Mouse (Mus musculus) midbrain, embryonic 15.5 days (tissue): Measurements from ENCODE around the gene Gm32802. TPM values are rescaled to one million over a fixed set of nuclear protein-coding genes. Genes with fewer than 3 reads are reported as not detected.
"Not testable (repeated sequence)": the region's sequence is repeated elsewhere in the genome, so short reads cannot be mapped to it uniquely, and the experiment has no call there.

Source experiments
- ATAC-seq: fragments of 200-750 bp; cut with Nextera tagmentation; replicated peaks from 2 replicates; pipeline ENCODE4 v1.8.0; 2017; ENCODE audit warnings: moderate TSS enrichment
- H3K27ac ChIP-seq: fragments of 300-500 bp; sonication (generic); 2 replicates; pipeline ENCODE4 v1.5.1; 2015; ENCODE audit warnings: mild to moderate bottlenecking, inconsistent platforms
- H3K27me3 ChIP-seq: fragments of 300-500 bp; sonication (generic); replicated peaks from 2 replicates; pipeline ENCODE4 v1.6.1; 2015; ENCODE audit warnings: inconsistent platforms
- H3K36me3 ChIP-seq: fragments of 300-500 bp; sonication (generic); replicated peaks from 2 replicates; pipeline ENCODE4 v1.6.1; 2015; ENCODE audit warnings: inconsistent platforms
- H3K4me1 ChIP-seq: fragments of 300-500 bp; sonication (generic); 2 replicates; pipeline ENCODE4 v1.6.1; 2015; ENCODE audit warnings: inconsistent platforms
- H3K4me2 ChIP-seq: fragments of 300-500 bp; sonication (generic); 2 replicates; pipeline ENCODE4 v1.6.1; 2015; ENCODE audit warnings: inconsistent platforms, mild to moderate bottlenecking, moderate library complexity
- H3K4me3 ChIP-seq: fragments of 300-500 bp; sonication (generic); 2 replicates; pipeline ENCODE4 v1.5.1; 2015; ENCODE audit warnings: mild to moderate bottlenecking, inconsistent platforms
- H3K9ac ChIP-seq: fragments of 300-500 bp; sonication (generic); 2 replicates; pipeline ENCODE4 v1.6.1; 2015; ENCODE audit warnings: mild to moderate bottlenecking, inconsistent platforms
- H3K9me3 ChIP-seq: fragments of 300-500 bp; sonication (generic); 2 replicates; pipeline ENCODE4 v1.6.1; 2016; ENCODE audit warnings: inconsistent platforms
- WGBS: fragments of 180-500 bp; shearing (Covaris S2); methylation state at CpG from one replicate; pipeline ENCODE4 v1.1.7; 2015; ENCODE audit warnings: mixed read lengths; 5-methylcytosine and 5-hydroxymethylcytosine counted together
- polyA plus RNA-seq: library from polyadenylated mRNA; unstranded; fragments of >200 nt; fragmentation: Nextera tagmentation; extraction: Ambion mirVana; gene quantifications from 2 replicates; pipeline ENCODE4 v1.2.1, GENCODE M21; 2015

Gm32802 gene
- 0.14 and 0.21 TPM in 2 replicates for polyA plus RNA-seq

DNA sequence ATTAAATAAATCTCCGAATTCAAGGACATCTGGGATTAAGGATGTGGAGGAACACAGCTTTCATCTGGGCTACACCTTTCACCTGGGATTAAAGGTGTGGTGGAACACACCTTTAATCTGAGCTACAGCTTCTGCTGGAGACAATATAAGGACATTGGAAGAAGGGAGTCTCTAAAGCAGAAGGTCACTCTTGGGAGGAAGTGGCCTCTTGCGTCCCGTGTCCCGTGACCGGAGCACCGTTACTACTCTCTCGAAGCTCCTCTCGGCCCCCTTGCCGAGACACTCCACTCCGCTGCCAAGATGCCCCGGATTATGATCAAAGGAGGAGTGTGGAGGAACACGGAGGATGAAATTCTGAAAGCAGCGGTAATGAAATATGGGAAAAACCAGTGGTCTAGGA, at the start of gene Gm32802:
TSS of gene Gm32802 (plus strand) at position 301 of the 400 bp plus-strand sequence.
- H3K9ac ChIP-seq, H3K27ac ChIP-seq, H3K4me3 ChIP-seq, H3K36me3 ChIP-seq, H3K4me2 ChIP-seq, H3K27me3 ChIP-seq, H3K9me3 ChIP-seq, ATAC-seq, H3K4me1 ChIP-seq: not testable (repeated sequence)
- no CpG with 5 or more reads among the region's 13 CpGs for WGBS

DNA sequence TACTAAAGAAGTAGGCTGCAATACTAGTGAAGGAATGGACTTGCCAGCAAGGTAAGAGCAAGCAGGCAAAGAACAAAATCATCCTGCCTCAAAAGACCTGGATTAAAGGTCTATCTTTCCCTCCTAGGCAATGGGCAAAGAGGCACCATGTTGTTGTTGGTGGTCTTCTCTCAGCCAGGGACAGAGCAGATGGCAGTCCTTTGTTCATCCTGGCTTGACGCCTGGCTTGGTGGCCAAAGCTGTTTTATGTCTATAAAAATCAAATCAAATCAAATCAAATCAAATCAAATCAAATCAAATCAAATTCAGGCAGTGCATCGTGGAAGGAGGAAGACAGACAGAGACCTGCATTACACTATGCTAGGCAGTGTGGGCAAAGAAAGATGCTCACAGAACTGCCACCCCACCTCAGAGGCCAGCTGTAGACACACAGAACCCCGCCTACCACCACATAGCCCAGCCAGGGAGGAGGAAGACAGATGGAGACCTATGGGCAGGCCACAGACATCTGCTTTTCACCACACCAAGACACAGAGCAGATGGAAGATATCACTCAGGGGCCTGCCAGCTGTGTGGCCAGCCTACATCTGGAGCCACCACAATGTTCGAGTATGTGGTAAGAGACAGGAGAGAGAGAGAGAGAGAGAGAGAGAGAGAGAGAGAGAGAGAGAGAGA, 42.6 kb upstream of the Gm32802 start:
- not testable (repeated sequence) for H3K27me3 ChIP-seq, H3K36me3 ChIP-seq, H3K27ac ChIP-seq, H3K4me3 ChIP-seq, H3K9ac ChIP-seq, H3K9me3 ChIP-seq, H3K4me1 ChIP-seq, H3K4me2 ChIP-seq, ATAC-seq
- 85% methylated on average over 3 of the region's 4 CpGs for WGBS

DNA sequence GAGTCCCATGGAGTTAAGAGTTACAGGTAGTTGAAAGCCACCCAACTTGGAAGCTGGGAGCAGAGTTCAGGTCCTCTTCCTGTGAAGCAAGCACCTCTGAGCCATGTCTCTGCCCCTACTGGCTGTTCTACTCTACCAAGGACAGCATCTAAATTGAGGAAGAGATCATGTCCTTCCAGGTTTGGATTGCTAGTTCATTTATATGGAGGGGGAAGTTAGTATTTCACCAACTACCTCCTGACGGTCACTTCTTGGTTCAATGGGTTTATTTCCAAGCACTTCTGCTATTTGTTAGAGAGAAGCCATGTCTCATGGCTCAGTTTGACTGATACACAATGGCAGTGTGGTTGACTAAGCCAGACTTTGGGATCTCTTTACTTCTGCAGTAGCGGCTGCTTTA, 30.9 kb upstream of the Gm32802 start:
- not testable (repeated sequence) for H3K9ac ChIP-seq, H3K27ac ChIP-seq, H3K9me3 ChIP-seq, ATAC-seq, H3K27me3 ChIP-seq, H3K4me1 ChIP-seq, H3K4me2 ChIP-seq, H3K36me3 ChIP-seq, H3K4me3 ChIP-seq
- WGBS = 80% methylated on average over 1 of the region's 2 CpGs

DNA sequence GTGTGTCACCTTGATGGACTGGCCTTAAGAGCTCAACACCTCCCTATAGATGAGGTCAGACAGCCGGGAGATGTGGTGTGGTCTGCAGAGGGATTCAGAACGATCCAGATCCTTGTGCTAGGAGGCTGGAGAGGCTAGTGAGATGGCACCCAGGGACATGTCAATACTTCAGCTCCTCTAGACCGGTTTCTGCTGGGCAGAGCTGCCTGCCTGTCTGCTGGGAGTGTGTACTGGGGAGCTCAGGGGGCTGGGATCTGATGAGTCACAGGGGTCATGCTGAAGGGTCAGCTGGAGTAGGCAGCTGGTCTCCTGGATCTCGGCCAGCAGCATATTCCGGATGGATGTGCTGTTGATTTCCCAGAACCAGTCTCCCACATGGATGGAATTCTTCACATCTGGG, 25.9 kb upstream of the Gm32802 start:
- H3K27me3 ChIP-seq, H3K4me2 ChIP-seq, H3K9ac ChIP-seq, H3K27ac ChIP-seq, H3K4me3 ChIP-seq, H3K36me3 ChIP-seq, H3K4me1 ChIP-seq, ATAC-seq, H3K9me3 ChIP-seq: not testable (repeated sequence)
- WGBS = 67% methylated on average over 1 of the region's 5 CpGs

DNA sequence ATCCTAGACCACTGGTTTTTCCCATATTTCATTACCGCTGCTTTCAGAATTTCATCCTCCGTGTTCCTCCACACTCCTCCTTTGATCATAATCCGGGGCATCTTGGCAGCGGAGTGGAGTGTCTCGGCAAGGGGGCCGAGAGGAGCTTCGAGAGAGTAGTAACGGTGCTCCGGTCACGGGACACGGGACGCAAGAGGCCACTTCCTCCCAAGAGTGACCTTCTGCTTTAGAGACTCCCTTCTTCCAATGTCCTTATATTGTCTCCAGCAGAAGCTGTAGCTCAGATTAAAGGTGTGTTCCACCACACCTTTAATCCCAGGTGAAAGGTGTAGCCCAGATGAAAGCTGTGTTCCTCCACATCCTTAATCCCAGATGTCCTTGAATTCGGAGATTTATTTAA, 17.8 kb upstream of the Gm32802 start, which contains the start of gene Gm32717:
TSS of gene Gm32717 (minus strand) at position 101 of the 400 bp plus-strand sequence.
- H3K9ac ChIP-seq, H3K27ac ChIP-seq, H3K4me3 ChIP-seq, H3K27me3 ChIP-seq, H3K9me3 ChIP-seq, H3K4me2 ChIP-seq, H3K36me3 ChIP-seq, ATAC-seq, H3K4me1 ChIP-seq: not testable (repeated sequence)
- WGBS = no CpG with 5 or more reads among the region's 13 CpGs

DNA sequence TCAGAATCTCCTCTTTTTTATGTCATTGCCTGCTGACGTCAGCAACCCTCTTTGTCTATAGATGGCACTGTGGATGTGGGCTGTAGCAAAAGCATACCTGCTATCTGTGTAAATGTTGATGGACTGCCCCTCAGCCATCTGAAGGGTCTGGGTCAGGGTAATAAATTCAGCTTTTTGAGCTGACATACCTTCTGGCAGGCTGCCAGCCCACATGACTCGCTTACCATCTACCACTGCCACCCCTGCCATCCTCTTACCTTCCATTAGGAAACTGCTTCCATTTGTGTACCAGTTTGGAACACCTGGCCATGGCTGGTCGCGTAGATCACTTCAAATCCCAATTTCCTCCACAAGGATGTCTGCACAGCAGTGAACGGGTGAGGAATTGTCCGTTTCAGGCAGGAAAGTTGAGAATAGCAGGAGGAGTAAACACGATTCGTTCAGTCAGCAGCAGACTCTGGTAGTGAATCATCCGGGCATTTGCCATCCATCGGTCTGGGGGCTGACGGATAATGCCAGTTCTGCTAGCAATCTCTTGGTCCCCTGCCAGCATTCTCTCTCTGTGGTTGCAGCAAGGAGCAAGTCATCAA, 9.4 kb upstream of the Gm32802 start:
- WGBS = 73% methylated on average over 11 of the region's 11 CpGs
- H3K9ac ChIP-seq, H3K9me3 ChIP-seq, H3K4me1 ChIP-seq, H3K4me2 ChIP-seq, H3K4me3 ChIP-seq, ATAC-seq, H3K27ac ChIP-seq, H3K27me3 ChIP-seq, H3K36me3 ChIP-seq: not testable (repeated sequence)

DNA sequence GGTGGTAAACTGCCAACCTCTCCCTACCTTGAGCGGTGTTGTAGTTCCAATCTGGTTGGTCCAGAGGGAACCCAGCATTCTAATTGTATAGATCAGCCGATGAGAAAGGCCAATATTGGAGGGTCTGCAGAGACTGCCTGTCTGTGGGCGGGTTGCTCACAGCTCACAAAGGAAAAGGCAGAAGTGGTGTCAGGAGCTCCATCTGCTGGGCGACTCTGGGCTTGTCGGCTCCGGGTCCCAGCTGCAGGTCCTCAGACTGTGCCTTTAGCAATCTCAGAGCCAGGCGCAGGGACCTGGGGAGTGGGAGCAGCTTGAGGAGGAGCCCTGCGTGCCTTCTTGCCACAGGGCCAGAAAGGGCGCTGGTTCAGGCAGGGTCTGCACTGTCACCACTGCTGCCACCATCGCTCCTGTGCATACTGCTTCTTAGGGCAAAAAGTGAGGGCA, 7.6 kb upstream of the Gm32802 start:
- H3K4me1 ChIP-seq = peaks cover 5% of the 10 kb centered on the region; the same call in 1 of the 2 replicates
- ATAC-seq = peak; percentile 76
- H3K36me3 ChIP-seq = no peaks in the 10 kb centered on the region
- 0 out of 2 replicates have a peak overlapping the region, but pooled peaks have one; percentile 17 for H3K4me2 ChIP-seq
- H3K9ac ChIP-seq = no peak overlapping the region
- no peaks in the 10 kb centered on the region for H3K27me3 ChIP-seq
- no peaks in the 10 kb centered on the region for H3K9me3 ChIP-seq
- no peak overlapping the region for H3K27ac ChIP-seq
- no peak overlapping the region for H3K4me3 ChIP-seq
- 35% methylated on average over 10 of the region's 10 CpGs for WGBS

DNA sequence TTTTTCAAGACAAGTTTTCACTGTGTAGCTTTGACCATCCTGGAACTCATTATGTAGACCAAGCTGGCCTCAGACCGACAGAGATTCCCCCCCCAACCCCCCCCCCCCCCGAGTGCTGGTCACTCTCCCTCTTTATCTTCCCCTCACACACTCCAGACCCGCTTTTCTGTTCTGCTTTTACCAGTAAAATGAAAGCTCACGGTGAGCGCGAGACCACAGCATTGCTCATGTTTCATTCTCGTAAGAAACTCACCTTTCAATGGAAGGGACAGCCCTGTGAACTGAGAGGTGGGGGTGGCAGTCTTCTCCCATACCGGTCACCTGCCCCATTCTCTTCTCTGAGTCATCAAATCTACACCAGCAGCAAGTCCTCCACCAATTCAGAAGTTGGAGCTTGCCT, 10.3 kb downstream of the Gm32802 start:
- H3K27ac ChIP-seq, H3K9ac ChIP-seq, ATAC-seq, H3K4me2 ChIP-seq, H3K27me3 ChIP-seq, H3K4me3 ChIP-seq, H3K36me3 ChIP-seq, H3K4me1 ChIP-seq, H3K9me3 ChIP-seq: not testable (repeated sequence)
- WGBS = 88% methylated on average over 2 of the region's 8 CpGs

DNA sequence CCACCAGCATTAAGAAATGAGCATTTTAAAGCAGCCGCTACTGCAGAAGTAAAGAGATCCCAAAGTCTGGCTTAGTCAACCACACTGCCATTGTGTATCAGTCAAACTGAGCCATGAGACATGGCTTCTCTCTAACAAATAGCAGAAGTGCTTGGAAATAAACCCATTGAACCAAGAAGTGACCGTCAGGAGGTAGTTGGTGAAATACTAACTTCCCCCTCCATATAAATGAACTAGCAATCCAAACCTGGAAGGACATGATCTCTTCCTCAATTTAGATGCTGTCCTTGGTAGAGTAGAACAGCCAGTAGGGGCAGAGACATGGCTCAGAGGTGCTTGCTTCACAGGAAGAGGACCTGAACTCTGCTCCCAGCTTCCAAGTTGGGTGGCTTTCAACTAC, 12.9 kb downstream of the Gm32802 start:
- H3K4me1 ChIP-seq, H3K9me3 ChIP-seq, H3K9ac ChIP-seq, ATAC-seq, H3K27me3 ChIP-seq, H3K27ac ChIP-seq, H3K36me3 ChIP-seq, H3K4me3 ChIP-seq, H3K4me2 ChIP-seq: not testable (repeated sequence)
- WGBS = no CpG with 5 or more reads among the region's 2 CpGs

DNA sequence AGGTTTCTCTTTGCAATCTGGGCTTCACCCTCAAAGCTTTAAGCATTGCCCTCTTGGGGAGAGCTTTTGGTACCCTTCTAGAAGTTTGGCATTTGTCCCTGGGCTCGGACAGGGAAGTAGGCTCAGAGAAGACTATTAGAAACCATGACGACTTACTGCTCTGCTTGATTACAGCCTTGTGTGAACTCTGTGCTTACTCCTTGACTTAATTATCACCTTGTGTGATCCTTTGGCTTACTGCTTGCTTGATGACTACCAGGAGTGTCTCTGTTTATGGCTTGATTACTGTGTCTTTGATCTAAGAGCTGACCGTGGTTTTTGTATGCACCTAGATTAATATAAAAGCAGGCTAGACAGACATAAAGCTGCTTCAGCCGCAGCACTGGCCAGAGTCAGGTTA, 19.6 kb downstream of the Gm32802 start:
- no CpG with 5 or more reads among the region's 4 CpGs for WGBS
- H3K9me3 ChIP-seq, H3K27ac ChIP-seq, H3K4me1 ChIP-seq, H3K4me2 ChIP-seq, H3K36me3 ChIP-seq, H3K27me3 ChIP-seq, H3K4me3 ChIP-seq, H3K9ac ChIP-seq, ATAC-seq: not testable (repeated sequence)

DNA sequence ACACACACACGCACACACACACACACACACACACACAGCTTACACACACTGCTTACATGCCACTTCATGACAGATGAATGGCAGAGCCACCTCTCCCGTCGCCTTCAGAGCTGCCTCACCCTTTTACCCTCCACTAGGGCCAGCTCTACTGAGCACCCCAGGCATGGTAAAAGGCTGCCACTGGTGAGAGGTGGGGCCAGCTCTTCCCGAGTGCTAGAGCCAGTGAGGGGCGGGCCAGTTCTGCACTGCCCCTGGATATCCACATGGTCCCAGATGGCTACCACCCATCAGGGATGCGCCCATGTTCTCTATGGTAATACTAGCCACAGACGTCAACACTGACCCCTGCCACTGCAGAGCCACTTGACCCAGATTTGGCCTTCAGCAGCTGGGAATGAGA, 24.1 kb downstream of the Gm32802 start:
- not testable (repeated sequence) for H3K4me3 ChIP-seq, H3K36me3 ChIP-seq, H3K9me3 ChIP-seq, H3K27me3 ChIP-seq, H3K4me2 ChIP-seq, H3K27ac ChIP-seq, H3K4me1 ChIP-seq, H3K9ac ChIP-seq, ATAC-seq
- WGBS = 88% methylated on average over 6 of the region's 7 CpGs

DNA sequence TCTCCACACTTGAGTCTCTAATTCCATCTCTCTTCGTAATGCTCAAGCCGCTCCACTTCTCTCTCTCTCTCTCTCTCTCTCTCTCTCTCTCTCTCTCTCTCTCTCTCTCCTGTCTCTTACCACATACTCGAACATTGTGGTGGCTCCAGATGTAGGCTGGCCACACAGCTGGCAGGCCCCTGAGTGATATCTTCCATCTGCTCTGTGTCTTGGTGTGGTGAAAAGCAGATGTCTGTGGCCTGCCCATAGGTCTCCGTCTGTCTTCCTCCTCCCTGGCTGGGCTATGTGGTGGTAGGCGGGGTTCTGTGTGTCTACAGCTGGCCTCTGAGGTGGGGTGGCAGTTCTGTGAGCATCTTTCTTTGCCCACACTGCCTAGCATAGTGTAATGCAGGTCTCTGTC, 24.5 kb downstream of the Gm32802 start:
- not testable (repeated sequence) for H3K27me3 ChIP-seq, ATAC-seq

DNA sequence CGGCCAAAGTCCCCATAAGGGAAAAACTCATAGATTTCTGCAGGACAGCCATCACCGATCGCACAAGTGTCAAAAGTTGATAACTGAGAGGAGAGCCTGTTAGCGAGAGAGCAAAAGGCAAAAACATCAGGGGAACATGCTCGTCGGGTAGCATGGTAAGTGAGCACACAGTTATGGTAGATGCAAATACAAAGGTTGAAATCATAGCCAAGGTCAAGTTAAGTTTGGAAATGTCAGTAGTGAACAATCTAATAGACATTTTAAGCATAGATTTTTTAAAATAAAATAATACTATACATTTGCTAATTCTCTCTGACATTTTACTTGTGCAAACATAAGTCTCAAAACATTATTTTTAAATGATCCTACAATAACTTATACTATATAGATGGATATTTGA, 36.5 kb downstream of the Gm32802 start, which contains the start of gene Iltifb:
TSS of gene Iltifb (minus strand) at position 101 of the 400 bp plus-strand sequence.
- Histone ChIP-seq H3K9ac (no peak within 1 kb of the TSS), H3K4me3 (no peak within 1 kb of the TSS), H3K9me3 (no peaks in the 10 kb centered on the region), H3K36me3 (no peaks in the 10 kb centered on the region), H3K27me3 (no peaks in the 10 kb centered on the region), H3K4me1 (no peaks in the 10 kb centered on the region), H3K27ac (no peak within 1 kb of the TSS), H3K4me2 (no peak within 1 kb of the TSS)
- WGBS = 94% methylated on average over 6 of the region's 6 CpGs
- ATAC-seq = no peak

More for the DNA sequence above, 24.5 kb downstream of the Gm32802 start:
- not testable (repeated sequence) for H3K4me3 ChIP-seq, H3K27ac ChIP-seq, H3K9ac ChIP-seq, H3K9me3 ChIP-seq, H3K4me2 ChIP-seq, H3K4me1 ChIP-seq, H3K36me3 ChIP-seq
- WGBS = 100% methylated on average over 2 of the region's 5 CpGs
